Mouse (Mus musculus): ENCODE data around the gene Cdkn1b. TPM values are rescaled to one million over a fixed set of nuclear protein-coding genes. Genes with fewer than 3 reads are reported as not detected.

The Cdkn1b gene
- polyA plus RNA-seq, 1 experiment, result 30.1 TPM

DNA sequence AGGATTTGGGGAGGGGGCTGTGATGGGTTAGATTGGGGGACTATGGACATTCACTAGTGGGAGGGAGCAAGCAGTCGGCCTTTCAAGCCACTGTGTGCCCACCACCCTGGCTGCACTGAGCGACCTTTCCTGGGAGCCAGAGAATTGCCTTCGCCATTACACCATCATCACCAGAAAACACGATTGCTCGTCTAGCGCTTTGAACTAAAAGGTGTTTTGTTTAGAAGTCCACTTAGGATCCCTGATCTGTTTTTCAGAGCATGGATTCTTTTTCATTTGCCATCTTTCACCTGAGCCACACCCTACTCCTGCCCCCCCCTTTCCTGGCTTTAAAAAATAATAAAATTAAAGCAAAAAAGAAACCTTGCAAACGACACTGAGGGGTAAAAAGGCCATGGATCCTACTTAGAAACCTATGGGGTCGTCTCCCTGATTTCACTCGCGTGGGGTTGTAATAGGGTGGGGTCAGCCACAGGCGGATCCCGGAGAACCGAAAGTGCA is 7.4 kb downstream of the Cdkn1b start:
- DNase-seq (ENCODE audit: extremely low spot score in 1 of 2, low spot score in 1 of 2), result peak in 1 of 2 experiments; percentile 6

DNA sequence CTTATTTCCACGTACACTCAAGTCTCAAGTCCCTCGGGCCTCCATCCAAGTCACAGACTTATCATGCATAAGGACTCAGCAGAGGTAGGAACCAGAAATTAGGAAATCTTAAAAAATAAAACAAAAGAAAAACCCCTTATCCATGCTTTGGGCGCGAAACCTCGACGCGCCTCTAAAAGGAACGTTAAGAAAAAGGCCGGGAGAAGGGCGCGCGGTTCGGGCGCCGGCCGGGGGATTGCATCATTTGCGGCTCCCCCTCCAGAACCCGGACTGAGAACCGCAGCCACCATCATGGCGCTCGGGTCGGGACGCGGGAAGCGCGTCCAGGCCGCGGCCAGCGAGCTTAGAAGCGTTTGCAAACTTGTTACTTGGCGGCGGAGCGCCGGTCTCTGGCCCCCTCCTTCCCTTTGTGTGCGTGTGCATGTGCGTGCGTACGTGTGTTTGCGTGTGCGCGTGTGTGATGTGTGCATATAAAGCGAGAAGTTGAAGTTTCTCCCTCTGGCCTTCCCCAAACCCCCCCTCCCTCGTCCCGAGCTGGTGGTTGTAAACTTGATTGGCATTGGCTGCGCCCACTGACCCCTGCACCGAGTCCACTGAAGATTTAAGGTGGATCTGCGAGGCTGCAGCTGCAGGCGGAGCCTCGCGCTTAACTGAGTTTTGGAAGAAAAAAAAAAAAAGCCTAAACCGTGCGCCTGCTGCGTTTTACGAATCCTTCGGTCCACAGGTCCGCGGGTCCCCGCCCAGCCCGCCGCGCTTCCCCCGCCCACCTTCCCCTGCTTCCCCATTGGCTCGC is 8.1 kb downstream of the Cdkn1b start:
- peak in 1 of 2 experiments; percentile 41 for DNase-seq (ENCODE audit: extremely low spot score in 1 of 2, low spot score in 1 of 2)

DNA sequence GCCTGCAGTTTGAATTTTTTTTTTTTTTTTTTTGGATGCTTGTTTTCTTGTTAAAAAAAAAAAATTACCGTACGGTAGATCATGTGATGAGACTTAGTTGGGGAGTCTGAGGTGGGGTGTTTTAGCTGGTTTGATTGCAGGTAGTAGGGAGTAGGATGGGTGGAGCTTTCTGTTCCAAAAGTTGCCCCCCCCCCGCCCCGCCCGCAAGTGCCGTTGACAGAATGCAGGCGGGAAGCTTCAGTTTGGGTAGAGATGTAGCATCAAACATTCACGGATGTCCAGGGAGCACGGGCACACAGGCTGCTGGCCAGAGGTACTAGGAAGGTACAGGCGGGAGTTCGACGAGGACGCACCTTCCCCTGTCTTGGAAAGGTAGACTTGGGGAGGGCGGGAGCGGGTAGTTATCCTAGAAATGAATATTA is 8.7 kb downstream of the Cdkn1b start:
- DNase-seq (ENCODE audit: extremely low spot score in 1 of 2, low spot score in 1 of 2), result peak in 1 of 2 experiments; percentile 6

DNA sequence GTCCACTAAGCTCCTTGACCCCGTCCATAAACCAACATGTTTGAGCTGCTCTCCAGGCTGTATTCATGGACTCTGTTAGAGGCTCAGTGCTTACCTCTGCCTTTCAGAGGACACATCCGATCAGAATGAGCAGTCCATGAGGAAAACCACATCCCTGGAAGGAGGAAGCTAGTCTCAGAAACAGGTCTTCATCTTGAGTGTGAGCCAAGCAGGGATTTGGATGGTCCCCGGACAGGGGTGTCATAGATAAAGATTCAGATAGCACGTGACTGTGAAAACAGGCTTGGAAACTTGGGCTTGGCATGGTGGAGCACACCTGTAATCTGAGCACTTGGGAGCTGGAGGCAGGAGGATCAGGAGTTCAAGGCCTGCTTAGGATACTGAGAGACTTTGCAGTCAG is 9.7 kb downstream of the Cdkn1b start:
- DNase-seq (ENCODE audit: extremely low spot score in 1 of 2, low spot score in 1 of 2), result no peak

DNA sequence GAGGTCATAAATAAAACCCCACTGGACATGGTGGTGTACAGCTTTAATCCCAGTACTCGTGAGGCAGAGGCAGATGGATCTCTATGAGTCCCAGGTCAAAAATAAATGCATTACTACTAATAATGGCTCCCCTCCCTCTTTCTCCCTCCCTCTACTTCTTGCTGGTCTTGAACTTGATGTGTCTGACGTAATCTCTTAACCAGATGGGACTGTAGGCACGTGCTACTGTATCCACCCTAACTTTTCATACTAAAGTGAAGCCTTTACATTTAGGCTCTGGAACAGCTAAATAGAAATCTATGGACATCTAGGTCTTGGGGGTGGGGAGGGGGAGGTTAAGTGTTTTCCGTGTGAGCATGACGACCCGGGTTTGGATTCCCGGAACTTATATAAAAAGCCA is 10.2 kb downstream of the Cdkn1b start:
- DNase-seq (ENCODE audit: extremely low spot score in 1 of 2, low spot score in 1 of 2), result no peak

DNA sequence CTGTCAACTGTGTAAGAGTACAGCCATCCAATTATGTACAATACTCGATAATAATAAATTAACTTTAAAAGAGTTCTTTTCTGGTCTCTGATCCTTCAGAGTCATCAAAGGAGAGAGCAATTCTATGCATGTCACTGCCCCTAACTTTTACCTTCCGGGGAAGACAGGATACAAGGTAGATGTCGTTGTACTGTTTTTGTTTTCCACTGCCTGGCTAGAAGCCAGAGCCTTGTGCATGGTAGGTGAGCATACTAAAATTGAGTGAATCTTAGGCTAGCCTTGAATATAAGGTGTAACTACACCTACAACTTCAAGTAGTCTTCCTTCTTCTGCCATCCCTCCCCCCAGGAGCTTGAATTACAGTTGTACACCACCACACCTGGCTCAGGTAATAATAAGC is 10.9 kb downstream of the Cdkn1b start:
- no peak for DNase-seq (ENCODE audit: extremely low spot score in 1 of 2, low spot score in 1 of 2)

DNA sequence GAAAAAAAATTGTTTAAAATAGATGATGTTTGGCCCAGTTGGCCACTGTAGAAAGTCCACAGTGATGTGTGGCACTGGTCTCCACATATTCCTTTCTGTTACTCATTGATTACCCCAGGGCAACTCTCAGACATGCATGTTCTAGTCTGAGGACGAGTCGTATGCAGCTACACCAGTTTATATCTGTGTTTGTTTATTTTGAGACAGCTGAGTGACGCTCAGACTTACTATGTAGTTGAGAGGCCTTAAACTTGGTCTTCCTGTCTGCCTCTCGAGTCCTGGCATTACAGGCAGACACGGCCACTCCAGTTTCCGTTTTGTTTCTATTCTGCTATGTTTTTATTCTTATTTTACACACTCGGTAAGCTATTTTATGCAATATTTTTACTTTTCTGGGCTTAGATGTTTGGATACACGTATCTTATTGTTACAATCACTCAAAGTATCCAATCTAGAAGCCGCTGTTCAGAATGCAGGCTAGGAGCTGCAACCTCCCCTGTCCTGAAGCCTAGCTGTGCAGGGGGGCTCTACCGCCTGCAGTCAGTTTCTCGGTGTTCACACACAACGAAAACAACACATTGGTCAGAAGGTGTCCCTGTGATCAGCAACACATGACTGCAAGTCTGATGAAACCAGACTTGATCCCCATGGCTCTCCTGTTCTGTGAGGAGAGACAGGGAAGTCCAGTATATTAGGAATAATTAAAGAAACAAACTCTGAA is 12.4 kb downstream of the Cdkn1b start:
- DNase-seq (ENCODE audit: extremely low spot score in 1 of 2, low spot score in 1 of 2), result no peak

DNA sequence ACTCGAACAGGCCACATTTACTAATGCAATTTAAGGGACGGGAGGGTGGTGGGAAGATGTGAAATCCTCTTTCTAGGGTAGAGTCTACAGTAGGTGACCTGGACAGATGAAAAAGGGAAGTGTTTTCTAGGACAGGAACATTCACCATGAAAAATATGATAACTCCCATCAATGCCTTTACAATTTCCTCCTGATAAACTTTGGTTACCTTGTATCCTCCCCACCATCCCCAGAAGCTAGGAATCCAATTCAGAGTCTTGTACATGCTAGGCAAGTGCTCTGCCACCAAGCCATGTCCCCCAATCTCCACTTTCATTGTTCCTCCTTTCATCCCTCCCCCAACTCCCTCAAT is 13.0 kb downstream of the Cdkn1b start:
- no peak for DNase-seq (ENCODE audit: extremely low spot score in 1 of 2, low spot score in 1 of 2)

DNA sequence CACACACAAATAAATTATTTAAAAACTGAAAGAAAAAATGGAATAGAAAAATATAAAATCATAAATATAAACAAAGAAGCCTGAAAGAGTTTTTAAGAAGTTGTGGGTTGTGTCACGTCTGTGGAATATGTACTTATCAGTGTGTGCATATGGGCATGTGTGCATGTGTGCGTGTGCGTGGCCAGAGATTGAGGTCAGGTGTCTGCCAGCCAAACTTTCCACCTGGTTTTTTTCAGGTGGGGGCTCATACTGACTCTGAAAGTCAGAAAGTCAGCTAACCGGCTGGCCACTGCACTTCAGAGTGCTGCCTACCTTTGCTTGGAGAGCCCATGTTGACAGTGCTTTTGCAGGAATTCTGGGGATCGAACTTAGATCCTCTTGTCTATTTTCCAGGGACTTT is 14.1 kb downstream of the Cdkn1b start:
- no peak for DNase-seq (ENCODE audit: extremely low spot score in 1 of 2, low spot score in 1 of 2)

DNA sequence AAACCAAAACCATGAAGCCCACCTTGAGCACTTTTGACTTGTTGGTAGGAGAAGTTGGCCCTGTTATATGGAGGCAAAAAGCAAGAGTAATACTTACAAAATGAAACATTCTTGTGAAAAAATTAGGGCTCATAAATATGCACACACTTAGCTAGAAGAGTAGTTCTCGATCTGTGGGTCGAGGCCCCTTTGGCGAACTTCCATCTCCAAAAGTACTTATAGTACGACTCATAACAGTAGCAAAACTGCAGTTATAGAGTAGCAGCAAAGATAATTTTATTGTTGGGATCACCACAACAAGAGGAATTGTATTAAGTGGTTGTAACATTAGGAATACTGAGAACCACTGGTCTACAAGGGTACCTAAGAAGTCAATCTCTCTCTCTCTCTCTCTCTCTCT is 19.6 kb downstream of the Cdkn1b start:
- no peak for DNase-seq (ENCODE audit: extremely low spot score in 1 of 2, low spot score in 1 of 2)

DNA sequence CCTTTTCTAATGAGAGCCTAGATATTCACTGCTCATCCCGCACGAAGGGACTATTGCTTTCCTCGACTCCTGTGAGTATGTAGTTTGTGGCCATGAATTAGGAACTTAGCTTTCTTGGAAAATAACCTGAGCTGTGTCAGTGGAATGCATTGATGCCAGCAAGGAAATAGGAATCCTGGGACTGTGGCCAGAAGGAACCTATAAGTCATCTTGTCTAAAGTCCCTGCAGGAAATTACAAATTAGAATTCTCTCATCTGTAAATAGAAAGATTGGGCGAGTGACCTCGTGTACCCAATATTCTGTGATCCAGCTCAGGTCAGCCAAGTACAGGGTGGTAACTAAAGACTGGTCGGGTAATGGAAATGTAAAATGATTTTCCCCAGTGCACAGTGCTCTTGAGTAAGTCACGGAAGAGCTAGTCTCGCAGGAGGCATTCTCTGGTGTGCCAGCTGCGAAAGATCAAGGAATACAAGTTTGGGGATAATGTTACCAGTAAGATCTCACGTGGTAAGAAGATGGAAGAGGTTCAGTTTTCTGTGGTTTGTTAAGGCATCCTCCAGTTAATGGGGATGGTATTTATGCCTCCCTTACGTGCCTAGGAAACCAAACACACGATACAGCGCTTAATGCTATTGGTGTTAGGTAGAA is 23.7 kb downstream of the Cdkn1b start:
- DNase-seq (ENCODE audit: extremely low spot score in 1 of 2, low spot score in 1 of 2), result no peak

DNA sequence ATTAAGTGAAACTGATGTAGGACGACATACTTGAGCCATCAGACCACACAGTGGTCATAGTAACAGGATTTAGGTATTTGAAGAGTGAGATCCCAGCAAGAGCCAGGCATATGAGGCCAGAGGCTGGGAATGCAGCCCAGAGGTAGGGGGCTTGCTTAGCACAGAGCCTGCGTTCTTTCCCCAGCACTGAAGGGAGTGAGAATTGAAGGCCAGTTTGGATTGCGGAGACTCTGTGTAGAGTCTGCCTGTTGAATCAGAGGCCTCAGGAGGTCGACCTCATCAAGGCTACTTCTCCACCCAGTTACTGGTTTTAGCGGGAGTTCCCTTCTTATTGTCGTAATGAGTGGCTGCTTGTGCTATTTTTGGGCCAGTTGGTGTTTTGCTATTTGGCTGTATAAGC is 25.9 kb downstream of the Cdkn1b start:
- DNase-seq (ENCODE audit: extremely low spot score in 1 of 2, low spot score in 1 of 2), result no peak

DNA sequence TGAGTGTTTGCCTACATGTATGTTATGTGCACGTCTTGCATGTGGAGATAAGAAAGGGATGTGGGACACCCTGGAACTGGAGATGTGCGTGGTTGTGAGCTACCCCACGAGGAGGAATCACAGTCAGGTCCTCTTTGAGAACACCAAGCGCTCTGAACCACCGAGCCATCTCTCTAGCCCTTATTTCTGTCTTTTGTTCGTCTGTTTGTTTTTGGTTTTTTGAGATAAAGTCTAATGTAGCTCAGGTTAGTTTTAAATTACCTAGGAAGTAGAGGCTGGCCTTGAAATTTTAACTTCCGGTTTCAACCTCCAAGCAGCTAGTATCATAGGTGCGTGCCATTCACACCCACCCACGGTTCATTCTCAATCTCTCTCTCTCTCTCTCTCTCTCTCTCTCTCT is 26.7 kb downstream of the Cdkn1b start:
- no peak for DNase-seq (ENCODE audit: extremely low spot score in 1 of 2, low spot score in 1 of 2)

DNA sequence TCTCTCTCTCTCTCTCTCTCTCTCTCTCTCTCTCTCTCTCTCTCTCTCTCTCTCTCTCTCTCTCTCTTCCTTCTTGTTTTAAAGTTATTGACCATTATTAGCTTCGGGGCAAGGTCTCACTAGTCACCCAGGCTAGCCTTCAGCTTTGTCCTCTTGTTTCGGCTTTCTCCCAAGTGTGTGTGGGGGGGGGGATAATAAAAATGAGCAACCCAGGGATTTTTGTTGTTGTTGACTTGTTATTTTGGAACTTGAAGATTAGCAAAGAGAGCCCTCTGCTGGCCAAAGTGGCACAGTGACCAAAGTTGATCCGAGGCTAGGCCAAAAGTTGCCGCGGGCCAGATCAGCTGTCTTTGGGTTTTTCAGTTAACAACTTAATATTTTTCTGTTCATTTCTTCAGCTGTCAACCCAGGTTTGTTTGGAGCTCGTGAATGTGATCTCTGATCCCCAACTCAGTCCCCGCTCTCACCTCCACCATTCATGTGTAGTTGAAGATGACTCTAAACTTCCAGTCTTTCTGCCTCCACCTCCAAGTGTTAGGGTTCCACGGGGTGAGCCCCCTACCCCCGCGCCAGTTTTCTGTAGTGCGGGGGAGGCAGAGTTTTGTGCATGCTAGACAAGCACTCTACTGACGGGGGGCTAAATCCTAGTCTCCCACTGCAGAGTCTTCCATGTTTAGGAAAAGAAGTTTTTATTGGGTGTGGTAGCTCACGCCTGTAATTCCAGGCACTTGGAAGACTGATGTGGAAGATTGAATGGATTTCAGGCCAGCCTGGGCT is 27.3 kb downstream of the Cdkn1b start:
- peak in 1 of 2 experiments; percentile 79 for DNase-seq (ENCODE audit: extremely low spot score in 1 of 2, low spot score in 1 of 2)

DNA sequence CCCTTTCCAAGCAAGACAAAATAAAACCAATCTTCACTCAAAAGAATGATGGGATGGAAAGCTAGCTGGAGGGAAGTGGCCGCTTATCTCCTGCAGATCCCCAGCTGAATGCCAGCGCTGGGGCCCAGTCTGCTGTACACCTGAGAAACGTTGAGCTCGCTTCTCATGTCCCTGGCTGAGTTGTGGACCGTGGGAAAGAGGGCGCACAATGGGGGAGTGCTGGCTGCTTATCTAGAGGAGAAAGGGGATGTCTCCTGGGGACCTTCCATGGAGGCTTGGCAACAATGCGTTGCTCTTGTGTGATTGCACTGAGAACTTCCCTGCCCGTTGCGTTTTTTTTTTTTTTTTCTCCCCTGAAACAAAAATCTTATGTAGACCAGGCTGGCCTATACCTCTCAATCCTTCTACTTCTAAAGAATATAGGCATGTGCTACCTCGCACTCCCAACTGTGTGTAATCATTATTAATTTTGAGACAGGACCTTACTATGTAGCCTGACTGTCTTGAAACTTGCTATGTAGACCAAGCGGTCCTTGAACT is 28.4 kb downstream of the Cdkn1b start:
- no peak for DNase-seq (ENCODE audit: extremely low spot score in 1 of 2, low spot score in 1 of 2)

DNA sequence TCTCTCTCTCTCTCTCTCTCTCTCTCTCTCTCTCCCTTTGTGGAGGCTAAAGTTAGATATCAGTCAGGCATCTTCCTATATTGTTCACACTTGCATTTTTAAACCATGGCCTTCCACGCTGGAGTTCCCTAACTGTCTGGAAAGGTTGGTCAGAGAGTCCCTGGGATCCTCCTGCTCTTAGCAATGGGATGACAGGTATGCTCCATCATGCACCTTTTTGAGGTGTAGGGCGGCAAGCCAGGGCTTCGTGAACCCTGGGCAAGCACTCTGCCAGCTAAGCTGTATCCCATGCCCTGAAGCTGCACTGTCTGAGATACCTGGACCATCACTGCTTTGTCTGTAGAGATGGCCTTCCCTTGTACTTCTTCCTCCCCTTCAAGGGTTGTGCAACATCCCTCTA is 29.0 kb downstream of the Cdkn1b start:
- no peak for DNase-seq (ENCODE audit: extremely low spot score in 1 of 2, low spot score in 1 of 2)

DNA sequence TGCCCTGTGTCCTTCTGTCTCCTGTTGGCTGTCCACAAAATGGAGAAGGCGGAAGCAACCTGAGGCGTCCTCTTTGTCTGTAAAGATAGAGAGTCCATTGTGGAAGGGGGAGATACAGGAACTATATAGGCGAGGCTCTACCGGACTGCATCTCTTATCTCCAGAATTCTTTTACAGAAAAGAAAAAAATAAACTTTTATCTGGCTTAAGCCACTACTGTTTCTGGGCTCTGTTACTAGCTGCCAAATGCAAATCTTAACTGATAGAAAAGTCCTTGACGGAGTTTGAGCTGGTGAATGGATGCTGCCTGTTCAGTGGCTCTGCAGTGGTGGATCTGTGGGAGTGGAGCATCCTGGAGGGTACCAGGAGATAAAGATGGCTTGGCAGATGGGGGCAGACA is 31.2 kb downstream of the Cdkn1b start:
- no peak for DNase-seq (ENCODE audit: extremely low spot score in 1 of 2, low spot score in 1 of 2)

DNA sequence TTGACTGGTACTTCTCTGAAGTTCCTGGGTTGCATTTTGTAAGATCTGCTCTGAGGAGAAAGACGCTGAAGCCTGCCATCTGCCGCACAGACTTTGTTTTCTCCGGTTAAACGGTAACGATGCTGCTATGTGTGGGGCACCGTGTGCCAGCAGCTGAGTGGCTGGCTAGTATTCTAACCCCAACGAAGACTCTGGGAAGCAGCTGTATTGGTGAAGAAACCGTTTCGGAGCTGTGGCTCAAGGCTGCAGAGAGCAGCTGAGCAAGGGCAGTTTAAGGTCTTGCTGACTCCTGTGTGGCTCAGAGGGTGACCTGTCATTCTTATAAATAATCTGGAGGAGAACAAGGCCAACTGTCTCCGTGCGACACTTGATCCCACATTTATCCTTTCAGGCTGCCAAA is 33.8 kb downstream of the Cdkn1b start:
- DNase-seq (ENCODE audit: extremely low spot score in 1 of 2, low spot score in 1 of 2), result peak in 1 of 2 experiments; percentile 31

DNA sequence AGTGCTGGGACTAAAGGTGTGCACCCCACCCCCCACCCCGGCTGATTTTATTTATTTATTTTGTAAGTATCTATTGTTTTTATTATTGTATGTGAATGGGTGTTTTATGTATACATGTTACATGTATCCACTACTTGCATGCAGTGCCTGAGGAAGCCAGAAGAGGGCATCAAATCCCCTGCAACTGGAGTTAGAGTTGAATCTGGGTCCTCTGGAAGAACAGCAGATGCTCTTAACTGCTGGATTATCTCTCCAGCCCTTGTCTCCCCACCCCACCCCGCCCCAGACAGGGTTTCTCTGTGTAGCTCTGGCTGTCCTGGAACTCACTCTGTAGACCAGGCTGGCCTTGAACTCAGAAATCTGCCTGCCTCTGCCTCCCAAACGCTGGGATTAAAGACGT is 36.2 kb downstream of the Cdkn1b start:
- no peak for DNase-seq (ENCODE audit: extremely low spot score in 1 of 2, low spot score in 1 of 2)

DNA sequence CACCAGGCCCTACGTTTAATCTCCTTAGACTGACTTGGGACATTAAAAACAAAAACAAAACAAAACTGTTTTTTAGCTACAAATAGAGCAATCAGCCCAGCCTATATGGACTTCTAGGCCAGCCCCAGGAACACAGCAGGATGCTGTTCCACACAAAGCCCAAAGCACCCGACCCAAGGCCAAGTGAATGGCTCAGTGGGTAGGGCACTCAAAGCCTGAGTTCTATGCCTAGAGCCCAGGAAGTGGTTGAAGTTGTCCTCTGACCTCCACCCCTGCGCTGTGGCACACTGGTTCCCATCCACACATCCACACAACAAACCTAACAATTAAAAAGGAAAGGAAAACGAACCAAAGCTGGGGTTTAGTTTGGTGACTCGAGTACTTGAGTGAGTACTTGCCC is 41.1 kb downstream of the Cdkn1b start:
- DNase-seq (ENCODE audit: extremely low spot score in 1 of 2, low spot score in 1 of 2), result no peak

All from frontal cortex, adult 2 months (tissue).